Mouse (Mus musculus) brain, embryonic 18.5 days (tissue): ENCODE data around the gene Hist1h3c.
A peak's percentile ranks its signal among the peaks of the same experiment; 100 is the strongest.
"Not testable (repeated sequence)": the region's sequence is repeated elsewhere in the genome, so short reads cannot be mapped to it uniquely, and the experiment has no call there.

Experiments
- DNase-seq: peaks from one replicate; pipeline ENCODE4 v3.0.0-alpha.2; 2012; ENCODE audit warnings: low read depth, low spot score

The Hist1h3c gene

GRCm38 (mm10) chr13:23745381-23746161 is at the start of gene Hist1h3c:
Hist1h3c (minus strand) TSS chr13:23745602.
- no peak for DNase-seq

- peak; percentile 54 for DNase-seq
Measured at GRCm38 (mm10) chr13:23792520-23792919, 47.1 kb upstream of the Hist1h3c start.

DNA sequence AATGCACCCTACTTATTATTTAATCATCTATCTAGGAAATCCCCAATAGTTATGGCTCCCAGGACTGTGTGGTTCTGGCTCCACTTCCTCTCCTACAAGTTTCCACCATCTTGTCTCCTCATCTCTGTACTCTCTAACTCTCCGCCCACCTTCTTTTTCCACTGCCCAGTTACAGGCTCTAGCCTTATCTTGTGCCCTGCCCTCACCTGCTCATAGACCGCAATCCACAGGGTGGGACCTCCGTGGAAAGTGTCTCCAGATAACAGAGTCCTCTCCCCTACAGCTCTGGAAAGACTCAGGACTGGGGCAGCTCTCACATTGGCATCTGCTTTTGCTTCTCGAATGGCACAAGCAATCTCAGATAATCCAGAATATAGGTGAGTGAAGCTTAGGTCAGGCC is 33.6 kb upstream of the Hist1h3c start:
- no peak for DNase-seq

DNA sequence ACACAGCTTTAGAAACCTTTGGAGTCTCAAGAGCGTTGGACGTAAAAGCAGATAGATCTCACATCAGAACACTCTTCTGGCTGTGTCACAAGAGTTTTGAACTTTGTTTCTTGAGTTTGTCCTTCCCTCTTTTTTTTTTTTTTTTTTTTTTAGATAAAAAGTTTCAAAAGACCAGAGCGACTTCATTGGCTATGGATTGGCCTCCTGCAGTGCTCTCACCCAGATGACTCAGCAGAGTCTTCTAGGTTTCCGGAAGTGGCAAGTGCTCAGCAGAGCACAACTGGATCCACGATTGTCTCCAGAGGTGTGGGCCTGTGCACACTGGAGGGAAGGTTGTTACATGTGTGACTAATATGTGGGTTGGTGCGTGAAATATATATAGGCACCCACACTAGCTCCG is 32.9 kb upstream of the Hist1h3c start:
- DNase-seq = no peak

- DNase-seq = no peak
Measured at GRCm38 (mm10) chr13:23772561-23773313, 27.3 kb upstream of the Hist1h3c start.

GRCm38 (mm10) chr13:23769613-23770012 is 24.2 kb upstream of the Hist1h3c start, which contains the start of gene Trim38:
Trim38 (plus strand) TSS chr13:23769913.
- DNase-seq = not testable (repeated sequence)

DNA sequence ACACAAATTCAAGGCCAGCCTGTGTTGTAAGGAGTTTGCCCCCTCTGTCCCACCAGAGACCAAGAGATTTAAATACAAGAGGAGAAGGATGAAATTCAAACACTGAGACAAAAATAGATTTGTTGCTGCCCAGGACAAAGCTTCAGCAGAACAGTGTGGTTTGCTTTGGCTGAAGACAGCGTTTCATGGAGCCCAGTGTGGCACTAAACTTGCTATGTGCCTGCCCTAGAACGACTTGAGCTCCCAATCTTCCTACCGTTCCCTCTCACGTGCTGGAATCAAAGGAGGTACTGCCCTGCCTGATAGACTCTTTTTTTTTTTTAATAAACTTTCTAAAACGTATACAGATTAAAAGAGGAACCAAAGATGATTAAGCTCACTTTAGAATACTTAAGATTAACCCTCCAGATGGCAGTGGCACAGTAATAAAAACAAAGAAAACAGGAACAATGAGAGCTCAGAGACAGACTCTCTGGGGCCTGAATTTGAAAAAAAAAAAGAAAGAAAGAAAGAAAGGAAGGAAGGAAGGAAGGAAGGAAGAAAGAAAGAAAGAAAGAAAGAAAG is 23.5 kb upstream of the Hist1h3c start:
- no peak for DNase-seq

DNA sequence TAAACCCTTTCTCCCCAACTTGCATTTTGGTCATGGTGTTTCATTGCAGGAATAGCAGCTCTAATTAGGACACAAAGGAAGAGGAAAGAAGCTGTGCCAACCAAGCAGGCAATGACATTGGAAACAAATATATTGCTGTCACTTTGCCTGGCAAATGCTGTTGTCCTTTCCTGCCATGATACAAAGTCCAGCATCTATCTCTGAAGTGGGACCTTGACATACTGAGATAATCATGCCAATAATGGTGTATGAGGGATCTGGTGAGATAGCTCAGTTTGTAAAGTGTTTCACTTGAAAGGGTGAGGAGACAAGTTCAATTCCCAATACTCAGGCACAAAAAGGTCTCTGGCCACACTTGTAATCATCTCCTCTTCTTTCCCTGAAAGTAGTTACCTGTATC is 21.4 kb upstream of the Hist1h3c start:
- no peak for DNase-seq

DNA sequence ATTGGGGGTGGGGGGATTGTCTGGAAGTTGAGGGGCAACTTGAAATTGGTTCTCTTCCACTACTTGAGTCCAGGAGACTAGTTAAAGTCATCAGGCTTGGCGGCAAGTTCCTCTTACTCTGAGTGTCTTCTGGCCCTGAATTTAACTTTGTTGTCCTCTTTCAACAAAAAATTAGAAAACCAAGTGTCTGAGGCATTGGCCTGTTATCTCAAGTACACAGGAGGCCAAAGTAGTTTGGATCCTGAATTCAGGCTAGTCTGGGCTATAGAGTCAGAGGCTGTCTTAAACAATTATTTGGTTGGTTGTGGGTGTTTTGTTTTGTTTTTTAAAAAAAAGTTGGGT is 19.7 kb upstream of the Hist1h3c start:
- DNase-seq = no peak

DNA sequence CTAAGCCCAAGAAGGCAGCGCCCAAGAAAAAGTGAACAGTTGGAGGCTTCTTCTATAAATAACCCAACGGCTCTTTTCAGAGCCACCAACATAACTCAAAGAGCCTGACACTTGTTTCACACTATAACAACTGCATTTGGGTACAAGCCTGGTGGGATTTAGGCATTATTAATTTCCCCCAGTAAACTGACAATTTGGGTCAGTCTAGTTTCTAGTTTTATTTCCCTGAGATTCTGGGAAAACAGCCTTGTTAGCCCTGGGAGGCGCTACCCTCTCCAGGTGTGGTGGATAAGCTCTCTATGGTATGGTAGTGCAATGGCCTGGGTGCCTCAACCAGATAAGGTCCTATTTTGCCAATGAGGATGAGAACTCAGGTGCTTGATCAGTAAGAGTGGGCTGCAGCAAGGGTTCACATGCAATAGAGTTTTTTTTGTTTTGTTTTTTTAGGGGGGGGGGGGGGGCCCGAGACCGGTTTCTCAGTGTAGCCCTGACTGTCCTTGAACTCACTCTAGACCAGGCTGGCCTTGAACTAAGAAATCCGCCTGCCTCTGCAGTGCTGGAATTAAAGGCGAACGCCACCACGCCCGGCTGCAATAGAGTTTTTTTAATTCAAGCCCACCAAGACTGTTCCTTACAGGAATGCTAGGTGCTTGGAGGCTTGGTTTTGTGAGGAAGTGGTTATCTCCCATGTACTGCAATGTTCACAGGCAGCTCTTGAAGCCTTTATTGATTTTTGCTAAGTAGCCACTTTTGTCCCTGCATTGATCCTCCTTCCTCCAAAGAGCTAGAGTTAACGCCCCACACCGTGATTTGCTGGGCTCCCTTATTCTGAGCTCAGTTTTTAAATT is 19.1 kb upstream of the Hist1h3c start:
- no peak for DNase-seq

- peak; percentile 84 for DNase-seq
Measured at GRCm38 (mm10) chr13:23763586-23764323, 18.4 kb upstream of the Hist1h3c start, which contains the start of gene Hist1h1a. Hist1h1a (plus strand) TSS chr13:23763666.

- no peak for DNase-seq
Measured at GRCm38 (mm10) chr13:23763242-23763585, 17.8 kb upstream of the Hist1h3c start.

GRCm38 (mm10) chr13:23761871-23762821 is 16.7 kb upstream of the Hist1h3c start, which contains the start of gene Hist1h3a:
Hist1h3a (minus strand) TSS chr13:23762386.
- DNase-seq = not testable (repeated sequence)

- DNase-seq = peak; percentile 97
Measured at GRCm38 (mm10) chr13:23760972-23761864, 15.8 kb upstream of the Hist1h3c start, which contains the start of gene Hist1h4a. Hist1h4a (minus strand) TSS chr13:23761230.

DNA sequence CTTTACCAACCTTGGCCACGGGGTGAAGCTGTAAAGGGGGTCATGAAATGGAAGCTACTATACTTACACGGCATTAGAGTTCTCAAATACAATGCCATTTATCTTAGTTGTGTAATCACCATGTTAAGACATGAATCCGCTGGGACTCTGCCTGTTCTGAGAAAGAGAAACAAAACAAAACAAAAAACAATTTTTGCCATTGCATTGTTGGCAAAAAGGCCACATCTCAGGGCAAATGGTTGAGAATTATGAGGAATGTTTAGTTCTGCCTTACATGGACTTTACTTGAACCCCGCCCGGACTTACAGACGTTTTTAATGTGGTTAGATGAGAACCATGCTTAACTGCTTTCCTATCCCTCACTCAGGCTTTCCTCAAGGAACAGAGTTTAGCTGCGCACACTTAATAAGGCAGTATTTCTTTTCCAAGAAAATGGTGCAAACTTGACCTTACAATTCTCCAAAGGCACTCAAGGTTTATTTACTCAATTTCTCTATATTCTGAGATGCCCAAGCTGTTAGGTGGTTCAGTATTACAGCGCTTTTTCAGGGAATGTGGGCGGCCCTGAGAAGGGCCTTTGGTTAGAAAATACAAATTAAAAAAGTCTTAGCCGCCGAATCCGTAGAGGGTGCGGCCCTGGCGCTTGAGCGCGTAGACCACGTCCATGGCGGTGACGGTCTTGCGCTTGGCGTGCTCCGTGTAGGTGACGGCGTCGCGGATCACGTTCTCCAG is 15.0 kb upstream of the Hist1h3c start:
- DNase-seq = no peak

- no peak for DNase-seq
Measured at GRCm38 (mm10) chr13:23759916-23760239, 14.5 kb upstream of the Hist1h3c start.

DNA sequence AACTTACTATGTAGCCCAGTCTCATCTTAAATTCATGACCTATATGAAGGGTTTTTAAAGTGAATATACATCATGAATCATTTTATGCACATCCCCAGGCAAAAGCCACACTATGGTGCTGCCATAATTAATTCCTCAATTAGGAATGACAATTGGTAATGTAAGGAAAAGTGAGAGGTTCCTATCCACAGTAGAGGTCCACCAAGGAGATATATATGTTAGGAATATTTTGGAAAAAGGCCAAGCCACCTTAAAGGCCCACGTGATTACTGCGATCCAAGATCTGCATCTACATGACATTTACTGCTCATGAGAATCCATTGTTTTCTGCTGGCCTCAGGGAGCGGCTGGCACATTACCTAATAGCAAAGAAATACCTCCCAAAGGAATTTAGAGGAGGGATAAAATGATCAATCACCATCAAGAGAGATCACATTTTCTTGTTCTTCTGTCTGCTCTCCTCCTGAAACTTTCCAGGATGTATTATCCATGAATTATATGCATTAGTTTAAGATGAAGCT is 13.9 kb upstream of the Hist1h3c start:
- no peak for DNase-seq

DNA sequence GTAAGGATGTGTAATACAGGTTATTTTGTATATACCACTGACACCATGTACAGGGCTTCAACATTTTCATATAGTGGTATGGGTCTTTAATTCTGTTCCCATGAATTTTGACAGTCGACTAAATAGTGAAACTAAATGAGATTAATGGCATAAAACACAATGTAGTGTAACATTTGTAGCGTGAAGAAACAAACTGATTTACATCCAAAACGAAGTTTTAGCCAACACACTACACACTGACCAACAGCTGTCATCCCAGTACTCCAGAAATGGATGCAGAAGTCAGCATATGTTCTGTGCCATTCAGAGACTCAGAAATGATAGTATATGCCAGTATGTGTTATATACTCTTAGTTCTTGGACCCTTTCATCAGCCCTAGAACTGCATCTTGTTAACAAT is 12.5 kb upstream of the Hist1h3c start:
- no peak for DNase-seq
